Mouse (Mus musculus) right cerebral cortex, postnatal 4 days (tissue): ENCODE results near the gene Tmed2.
"Not testable (repeated sequence)": the region's sequence is repeated elsewhere in the genome, so short reads cannot be mapped to it uniquely, and the experiment has no call there.

ENCODE experiments used
- DNase-seq: peaks from one replicate; pipeline ENCODE4 v3.0.0-alpha.2; 2022

The Tmed2 gene

DNA sequence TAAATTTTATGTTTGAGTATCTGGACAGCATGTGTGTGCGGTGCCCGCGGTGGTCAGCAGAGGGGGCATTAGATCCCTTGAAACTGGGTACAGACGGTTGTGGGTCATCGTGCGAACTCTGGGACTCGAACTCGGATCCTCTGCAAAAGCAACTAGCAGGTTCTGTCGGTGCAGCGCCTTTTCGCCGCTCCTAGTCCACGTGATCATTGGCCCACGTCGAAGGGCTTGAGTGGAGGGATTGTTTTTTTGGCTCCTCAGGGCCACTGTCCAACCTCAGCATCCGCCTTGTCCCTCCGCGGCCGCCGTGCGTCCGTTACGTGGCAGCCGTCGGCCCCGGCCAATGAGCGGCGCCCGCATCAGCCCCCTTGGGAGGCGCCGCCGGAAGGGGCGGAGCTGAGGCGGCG lies at the start of gene Tmed2:
Gene Tmed2 (plus strand): TSS at position 313 of the 404 bp plus-strand sequence.
- DNase-seq, result peak; percentile 90

DNA sequence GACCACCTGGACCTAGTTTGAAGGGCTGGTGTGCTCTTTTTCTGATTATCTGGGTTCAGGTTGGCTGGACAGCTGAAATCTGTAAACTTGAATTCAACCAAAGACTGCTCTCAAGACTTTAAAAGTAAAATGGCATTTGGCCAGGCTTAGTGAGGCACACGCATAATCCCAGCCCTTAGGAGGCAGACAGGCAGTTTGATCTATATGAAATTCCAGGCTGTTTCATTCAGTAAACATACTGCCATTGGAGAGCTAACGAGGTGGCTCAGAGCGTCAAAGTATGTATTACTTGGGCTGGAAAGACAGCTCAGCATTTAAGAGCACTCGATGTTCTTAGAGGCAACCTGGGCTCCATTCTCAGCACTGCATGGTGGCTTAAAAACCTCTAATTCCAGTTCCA lies 48.8 kb upstream of the Tmed2 start:
- DNase-seq, result no peak

- DNase-seq, result no peak
Measured at GRCm38 (mm10) chr5:124492618-124493017, 47.9 kb upstream of the Tmed2 start.

GRCm38 (mm10) chr5:124493455-124493854 lies 47.0 kb upstream of the Tmed2 start:
- DNase-seq, result no peak

- DNase-seq, result no peak
Measured at GRCm38 (mm10) chr5:124495547-124495946, 44.9 kb upstream of the Tmed2 start.

DNA sequence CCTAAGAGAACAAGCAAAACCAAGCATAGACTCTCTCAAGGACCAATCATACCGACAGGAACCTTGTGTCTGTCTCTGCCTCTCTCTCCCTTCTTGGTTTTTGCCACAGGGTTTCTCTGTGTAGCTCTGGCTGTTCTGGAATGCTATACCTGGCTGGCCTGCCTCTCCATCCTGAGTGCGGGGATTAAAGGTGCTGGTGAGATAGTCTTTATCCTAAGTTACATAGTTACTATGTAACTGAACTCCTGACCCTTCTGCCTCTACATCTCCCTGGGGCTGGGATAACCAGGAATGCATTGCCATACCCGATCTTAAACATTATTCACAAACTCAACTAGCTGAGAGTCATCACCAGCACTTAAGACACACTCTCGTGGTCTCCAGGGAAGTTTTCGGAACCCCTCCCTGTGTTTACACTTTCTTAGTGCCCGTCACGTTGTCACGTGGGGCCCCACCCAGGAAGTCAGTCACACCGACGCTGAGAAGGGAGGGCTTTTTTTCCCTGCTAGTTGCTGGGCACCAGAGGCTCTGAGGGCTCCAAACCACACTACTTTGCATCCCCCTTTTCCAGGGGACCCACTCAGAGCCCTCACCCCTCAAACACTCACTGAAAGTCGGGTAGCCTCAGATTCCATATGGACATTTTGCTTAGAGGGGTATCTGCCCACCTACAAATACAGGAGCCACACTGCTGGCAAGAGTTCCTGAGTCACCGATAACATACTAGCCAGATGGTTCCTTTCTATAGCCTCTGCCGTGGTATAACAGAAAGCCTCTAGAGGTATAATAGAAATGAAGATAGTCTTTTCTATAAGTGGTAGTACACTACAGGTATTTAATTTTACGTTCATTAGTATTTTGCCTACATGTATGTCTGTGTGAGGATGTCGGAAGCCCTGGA lies 43.6 kb upstream of the Tmed2 start:
- DNase-seq, result no peak

- no peak for DNase-seq
Measured at GRCm38 (mm10) chr5:124498221-124498876, 42.1 kb upstream of the Tmed2 start.

DNA sequence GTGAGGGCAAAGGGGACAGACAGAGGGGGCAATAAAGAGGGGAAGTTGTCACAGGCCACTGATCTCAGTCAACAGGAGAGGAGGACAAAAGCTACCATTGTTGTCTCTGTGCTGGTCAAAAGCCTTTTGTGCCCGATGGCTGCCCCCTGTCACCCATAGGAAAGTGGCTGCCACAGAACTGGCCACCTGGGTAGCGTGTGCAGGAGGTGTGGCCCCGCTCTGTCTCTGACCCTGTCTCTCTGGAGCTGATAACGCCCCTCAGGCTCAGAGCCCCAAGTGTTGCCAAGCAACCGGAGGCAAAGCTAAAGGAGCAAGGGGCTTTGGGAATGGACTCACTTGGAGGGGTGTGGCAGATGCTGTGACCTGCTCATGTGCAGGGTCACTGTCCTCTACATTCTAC lies 41.5 kb upstream of the Tmed2 start:
- DNase-seq, result no peak

GRCm38 (mm10) chr5:124500037-124500436 lies 40.5 kb upstream of the Tmed2 start:
- DNase-seq, result not testable (repeated sequence)

- no peak for DNase-seq
Measured at GRCm38 (mm10) chr5:124500573-124500972, 39.9 kb upstream of the Tmed2 start.

DNA sequence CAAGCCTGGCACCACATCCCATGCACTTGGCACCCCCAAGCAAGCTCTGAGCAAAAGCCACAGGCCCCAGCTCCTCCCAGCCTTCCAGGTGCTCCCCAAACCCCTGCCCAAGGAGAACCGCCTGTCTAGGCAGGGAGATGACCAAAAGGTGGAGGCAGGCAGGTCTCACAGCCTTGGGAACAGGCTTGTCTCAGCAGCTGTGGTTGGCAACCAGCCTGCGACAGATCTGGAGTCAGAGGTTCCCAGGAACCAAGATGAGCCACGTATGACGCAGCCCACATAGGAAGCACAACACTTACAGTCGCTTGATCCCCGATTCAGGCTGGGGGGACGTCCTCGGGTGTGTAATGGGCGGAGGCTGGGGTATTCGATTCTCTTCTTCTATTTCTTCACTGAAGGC lies 39.0 kb upstream of the Tmed2 start:
- DNase-seq, result no peak

DNA sequence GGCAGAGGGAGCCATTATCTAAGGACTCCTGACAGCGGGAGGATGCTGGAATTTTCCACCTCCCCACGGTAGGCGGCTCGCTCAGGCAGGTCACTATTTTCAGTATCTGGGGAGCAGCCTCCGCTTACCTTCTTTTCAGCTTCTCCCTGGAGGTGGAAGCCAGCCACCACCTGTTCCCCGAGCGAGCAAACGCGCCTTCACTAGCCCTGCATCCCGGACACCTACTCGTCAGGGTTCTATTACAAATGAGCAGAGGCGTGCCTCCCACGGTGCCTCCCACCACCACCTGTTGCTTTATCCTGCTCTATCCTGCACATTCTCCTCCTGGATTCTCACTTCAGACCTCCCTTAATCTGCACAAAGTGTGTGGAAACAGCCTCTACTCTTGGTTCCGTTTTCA lies 36.8 kb upstream of the Tmed2 start:
- no peak for DNase-seq

GRCm38 (mm10) chr5:124505235-124505634 lies 35.3 kb upstream of the Tmed2 start:
- no peak for DNase-seq

GRCm38 (mm10) chr5:124506731-124507359 lies 33.6 kb upstream of the Tmed2 start:
- no peak for DNase-seq

GRCm38 (mm10) chr5:124509200-124509599 lies 31.3 kb upstream of the Tmed2 start:
- DNase-seq, result no peak

DNA sequence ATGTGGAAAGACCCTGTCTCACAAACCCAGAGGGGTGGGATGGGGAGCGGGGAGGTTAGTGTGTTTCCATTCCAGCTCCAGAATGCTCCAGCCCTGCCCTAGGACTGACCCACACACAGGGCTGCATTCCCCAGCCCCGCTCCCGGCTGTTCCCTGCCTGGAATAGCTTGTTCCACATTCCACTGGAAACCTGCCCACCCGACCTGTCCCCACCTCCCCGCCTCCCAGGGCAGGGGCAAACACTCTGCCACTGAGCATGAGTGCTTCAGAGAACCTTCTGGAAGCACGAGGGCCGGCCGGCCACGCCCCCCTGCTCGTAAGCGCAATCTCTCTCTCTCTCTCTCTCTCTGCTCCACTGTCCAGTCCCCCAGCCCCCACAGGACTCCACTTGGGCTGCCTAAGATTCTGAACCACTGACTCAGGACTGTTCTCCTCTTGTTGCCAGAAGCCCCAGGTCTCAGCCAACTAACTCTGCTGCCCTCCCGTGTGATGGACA lies 30.7 kb upstream of the Tmed2 start:
- no peak for DNase-seq

DNA sequence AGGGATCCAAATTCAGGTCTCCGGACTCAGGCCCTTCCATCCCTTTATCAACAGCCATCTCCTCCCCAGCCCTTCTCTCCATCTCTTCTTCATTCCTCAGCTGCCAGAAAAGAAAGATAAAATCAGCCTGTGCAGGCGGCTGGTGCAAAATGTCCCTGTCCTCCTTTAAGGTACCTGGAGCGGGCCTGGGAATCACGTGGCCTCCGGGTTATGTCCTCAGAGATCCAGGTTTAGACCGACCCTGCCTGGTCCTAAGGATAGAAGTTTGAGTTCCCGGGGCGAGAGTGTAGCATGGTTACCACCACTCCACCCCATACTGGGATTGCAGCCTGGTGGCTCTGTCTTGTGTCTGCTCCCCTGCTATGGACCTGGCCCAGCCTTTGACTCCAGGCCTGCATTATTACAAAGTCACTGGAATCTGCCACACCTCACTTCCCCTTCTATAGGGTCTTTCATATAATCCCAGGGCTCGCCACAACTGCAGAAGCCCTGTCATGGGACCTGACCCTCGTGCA lies 29.9 kb upstream of the Tmed2 start:
- no peak for DNase-seq

GRCm38 (mm10) chr5:124515789-124516188 lies 24.7 kb upstream of the Tmed2 start:
- no peak for DNase-seq

- peak; percentile 43 for DNase-seq
Measured at GRCm38 (mm10) chr5:124518648-124519047, 21.8 kb upstream of the Tmed2 start.

- DNase-seq, result no peak
Measured at GRCm38 (mm10) chr5:124521588-124521987, 18.9 kb upstream of the Tmed2 start.

DNA sequence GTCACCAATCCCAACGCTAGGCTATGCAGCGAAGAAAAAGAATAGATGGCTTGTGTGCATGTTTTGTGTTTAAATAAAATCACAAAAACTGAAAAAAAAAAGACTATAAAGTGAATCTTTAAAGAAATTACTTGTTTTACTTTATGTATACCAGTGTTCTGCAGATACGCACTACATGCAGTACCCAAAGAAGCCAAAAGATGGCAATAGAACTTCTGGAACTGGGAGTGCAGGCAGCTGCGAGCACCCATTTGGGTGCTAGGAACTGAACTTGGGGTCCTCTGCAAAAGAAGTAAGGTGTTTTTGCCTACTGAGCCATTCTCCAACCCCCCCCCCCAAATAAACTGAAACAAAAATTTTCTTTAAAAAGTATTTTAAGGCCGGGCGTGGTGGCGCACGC lies 17.5 kb upstream of the Tmed2 start:
- DNase-seq, result no peak

DNA sequence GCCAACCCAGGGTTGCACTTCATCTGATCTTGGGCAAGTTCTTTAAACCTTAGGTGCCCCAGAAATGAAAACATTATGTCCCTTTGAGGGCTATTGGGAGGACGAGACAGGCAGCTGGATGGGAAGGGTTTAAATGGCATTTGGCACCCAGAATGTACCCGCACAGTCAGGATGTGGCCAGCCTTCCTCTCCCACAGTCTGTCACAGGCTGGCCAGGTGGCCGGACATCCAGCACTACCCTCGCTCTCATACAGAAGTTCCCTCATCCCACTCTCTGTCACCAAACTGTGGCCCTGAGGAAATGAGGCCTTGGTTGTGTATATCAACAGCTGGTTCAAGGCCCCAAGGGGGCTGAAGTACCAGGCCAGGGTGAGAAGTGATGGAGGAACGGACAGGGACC lies 15.6 kb upstream of the Tmed2 start:
- no peak for DNase-seq

GRCm38 (mm10) chr5:124528351-124528750 lies 12.1 kb upstream of the Tmed2 start:
- no peak for DNase-seq
